Mouse (Mus musculus): ENCODE data around the gene Kif3c.

DNA sequence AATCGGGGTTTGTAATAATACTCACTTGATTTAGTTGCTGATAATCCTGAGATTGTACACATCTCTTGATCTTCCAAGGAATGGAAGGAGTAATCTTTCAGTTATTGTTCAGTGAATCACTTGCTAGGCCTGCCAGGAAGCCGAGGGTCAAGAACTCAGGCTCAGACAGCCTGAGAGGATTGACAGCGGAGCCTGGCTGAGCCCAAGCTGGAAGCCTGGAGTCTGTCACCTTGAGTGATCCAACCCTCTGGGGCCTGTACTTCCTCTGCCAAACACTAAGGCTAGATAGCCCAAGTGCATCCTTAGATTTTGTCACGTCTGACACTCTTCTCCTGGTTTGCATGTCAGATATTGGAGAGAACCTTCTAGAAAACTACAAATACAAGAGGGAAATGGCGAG is 12.8 kb downstream of the Kif3c start:
- TF ChIP-seq MAFK (IDR thresholded peaks at IDR 0.05; ENCODE audit: insufficient read depth, low read depth, low read length) = no peak
- no peak for TF ChIP-seq ZC3H11A (IDR thresholded peaks at IDR 0.05; ENCODE audit: borderline replicate concordance, low read depth, low read length)

All from ES-E14 (cell line).